Mouse (Mus musculus) brain, adult 2 months (tissue): ENCODE measurements around the gene Gm1113.

ENCODE experiments used
- DNase-seq: peaks from one replicate; pipeline ENCODE4 v3.0.0; 2011; ENCODE audit warnings: low read depth, low spot score

Gm1113 gene

GRCm38 (mm10) chr9:35518169-35518568, at the start of gene Gm1113:
Gene Gm1113 (minus strand): TSS chr9:35518269.
- no peak for DNase-seq

DNA sequence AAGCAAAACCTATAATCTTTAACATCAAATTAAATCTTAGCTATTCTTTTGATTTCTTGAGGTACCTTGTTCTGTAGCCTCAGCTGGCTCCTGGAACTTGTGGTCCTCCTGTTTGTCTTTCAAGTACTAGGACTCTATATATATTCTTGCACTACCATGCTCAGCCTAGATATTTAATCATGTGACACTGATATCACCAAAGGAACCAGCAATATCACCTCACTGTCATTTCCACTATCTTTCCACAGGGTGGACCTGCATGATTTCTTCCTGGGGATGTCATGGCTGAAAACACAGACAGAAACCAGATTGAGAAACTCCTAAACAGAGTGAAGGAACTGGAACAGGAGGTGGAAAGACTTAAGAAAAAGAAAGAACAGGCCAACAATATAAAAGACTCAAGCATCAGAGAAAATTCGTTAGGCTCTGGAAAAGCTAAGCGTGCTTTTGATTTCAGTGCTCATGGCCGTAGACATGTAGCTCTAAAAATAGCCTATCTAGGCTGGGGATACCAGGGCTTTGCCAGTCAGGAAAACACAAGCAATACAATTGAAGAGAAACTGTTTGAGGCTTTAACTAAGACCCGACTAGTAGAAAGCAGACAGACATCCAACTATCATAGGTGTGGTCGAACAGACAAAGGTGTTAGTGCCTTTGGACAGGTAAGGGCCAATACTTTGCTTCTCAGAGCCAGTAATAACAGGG, 46.6 kb upstream of the Gm1113 start:
- DNase-seq = no peak

DNA sequence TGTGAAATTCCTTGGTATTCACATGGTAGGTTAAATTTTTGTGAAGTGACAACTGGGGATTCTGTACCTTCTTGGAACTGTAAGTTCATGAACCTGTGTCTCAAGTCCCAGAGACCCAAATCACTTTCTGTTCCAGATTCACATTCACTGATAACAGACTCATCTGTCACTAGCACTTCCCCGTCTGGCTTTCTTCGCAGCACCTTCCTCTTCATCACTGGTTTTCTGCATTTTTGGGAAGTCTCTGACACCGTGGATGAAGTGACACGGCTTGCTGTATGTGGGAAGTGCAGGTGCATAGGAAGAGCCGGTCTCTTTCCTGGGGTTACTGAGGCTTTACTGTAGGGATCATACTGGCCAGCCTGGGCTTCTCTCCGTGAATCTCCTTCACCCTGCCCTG, 43.5 kb upstream of the Gm1113 start:
- no peak for DNase-seq

GRCm38 (mm10) chr9:35561076-35561475, 43.0 kb upstream of the Gm1113 start:
- DNase-seq = no peak

DNA sequence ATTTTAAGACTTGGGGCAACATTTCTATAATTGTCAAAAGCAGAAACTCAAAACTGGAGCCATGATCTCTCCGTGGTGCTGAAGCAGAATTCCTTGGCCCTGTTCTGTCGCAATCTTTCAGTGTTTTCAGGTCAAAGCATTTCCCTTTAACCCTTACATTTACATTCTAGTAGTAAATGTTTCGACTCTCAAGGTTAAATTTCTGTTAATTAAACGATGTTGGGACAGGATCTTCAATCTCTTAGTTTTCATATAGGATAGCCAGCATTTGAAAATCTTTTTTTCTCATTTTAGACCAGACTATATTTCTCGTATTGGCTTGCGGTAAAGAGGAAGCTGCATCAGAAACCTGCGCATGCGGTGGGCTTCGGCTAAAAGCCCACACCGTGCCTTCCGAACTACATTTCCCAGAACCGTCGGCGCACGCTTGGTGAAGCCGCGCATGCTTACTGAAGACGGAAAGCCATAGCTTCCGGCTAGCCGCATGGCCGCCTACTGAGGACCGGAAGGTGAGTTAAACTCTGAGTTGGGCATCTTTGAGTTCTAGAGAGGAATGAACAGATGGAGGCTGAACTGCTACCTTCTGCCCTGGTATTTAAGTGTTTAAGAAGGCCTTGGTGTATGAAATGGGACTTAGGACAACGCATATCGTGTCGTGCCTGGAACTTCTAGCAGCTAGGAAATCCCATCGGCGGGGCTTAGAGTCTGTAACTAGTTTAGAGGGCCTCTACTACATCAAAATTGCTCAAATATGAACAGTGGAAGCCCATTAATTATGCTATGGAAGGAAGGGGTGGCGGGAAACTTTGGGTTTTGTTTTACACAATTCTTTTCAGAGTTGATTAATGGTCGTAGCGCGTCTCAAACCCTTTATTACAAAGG, 41.2 kb upstream of the Gm1113 start:
- peak; percentile 96 for DNase-seq

DNA sequence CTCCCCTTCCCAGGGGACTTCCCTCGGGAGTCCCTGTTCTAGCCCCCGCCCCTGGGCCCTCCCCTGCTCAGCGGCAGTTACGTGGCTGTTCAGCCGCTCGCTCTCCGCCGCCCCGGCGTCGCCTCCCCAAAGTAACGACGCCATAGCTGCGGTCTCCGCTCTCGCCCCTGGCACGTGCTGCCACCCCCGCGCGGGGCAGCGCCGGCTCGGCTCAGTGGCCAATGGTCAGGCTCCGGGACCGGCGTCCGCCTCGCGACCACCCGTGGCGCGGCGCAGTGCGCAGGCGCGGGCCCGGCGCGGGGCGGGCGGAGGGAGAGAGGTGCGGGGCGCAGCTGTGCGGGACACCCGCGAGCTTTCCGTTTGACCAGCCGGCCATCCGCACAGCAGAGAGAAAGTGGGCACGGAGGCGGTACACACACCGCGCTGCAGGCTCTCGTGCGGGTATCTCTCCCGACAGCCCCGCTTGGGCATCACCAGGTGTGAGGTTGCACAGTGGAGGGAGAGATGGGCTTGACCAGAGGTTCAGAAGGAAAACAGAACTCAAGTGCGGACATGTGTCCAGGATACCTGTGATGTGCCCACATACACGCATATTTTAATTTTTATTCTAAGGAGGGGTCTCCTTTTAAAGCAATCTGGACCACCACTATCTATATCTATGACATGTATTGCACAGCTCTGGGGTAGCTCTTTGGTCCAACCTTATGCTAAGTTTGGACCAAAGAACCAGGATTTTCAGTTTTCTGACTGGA, 40.4 kb upstream of the Gm1113 start, which contains the start of the genes Ddx25 and Pus3:
TSS of gene Ddx25 (minus strand) at position 272 of the 752 bp plus-strand sequence.
TSS of gene Pus3 (plus strand) at position 339 of the 752 bp plus-strand sequence.
- peak; percentile 85 for DNase-seq

GRCm38 (mm10) chr9:35556494-35557102, 38.5 kb upstream of the Gm1113 start:
- no peak for DNase-seq

- DNase-seq = no peak
Measured at GRCm38 (mm10) chr9:35548455-35548854, 30.4 kb upstream of the Gm1113 start.

- DNase-seq = no peak
Measured at GRCm38 (mm10) chr9:35546745-35547144, 28.7 kb upstream of the Gm1113 start.

- DNase-seq = peak; percentile 57
Measured at GRCm38 (mm10) chr9:35545704-35546103, 27.6 kb upstream of the Gm1113 start.

DNA sequence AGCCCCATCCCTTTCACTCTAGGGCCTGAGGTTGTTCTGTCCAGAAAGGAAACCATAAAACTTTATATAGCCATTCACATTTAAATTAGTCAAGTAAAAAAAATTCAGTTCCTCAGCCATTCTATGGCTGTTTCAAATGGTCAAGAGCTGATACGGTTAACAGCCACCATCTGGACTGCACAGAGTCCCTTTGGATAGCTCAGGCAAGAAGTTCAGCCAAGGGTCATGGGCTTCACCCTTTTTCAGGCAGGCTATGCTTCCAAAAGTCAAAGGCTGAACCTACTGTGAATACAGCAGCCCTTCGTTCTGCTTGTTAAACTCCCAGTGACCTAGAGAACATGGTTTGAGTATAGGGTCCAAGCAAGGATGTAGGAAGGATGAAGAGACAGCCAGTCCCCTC, 26.6 kb upstream of the Gm1113 start:
- no peak for DNase-seq

DNA sequence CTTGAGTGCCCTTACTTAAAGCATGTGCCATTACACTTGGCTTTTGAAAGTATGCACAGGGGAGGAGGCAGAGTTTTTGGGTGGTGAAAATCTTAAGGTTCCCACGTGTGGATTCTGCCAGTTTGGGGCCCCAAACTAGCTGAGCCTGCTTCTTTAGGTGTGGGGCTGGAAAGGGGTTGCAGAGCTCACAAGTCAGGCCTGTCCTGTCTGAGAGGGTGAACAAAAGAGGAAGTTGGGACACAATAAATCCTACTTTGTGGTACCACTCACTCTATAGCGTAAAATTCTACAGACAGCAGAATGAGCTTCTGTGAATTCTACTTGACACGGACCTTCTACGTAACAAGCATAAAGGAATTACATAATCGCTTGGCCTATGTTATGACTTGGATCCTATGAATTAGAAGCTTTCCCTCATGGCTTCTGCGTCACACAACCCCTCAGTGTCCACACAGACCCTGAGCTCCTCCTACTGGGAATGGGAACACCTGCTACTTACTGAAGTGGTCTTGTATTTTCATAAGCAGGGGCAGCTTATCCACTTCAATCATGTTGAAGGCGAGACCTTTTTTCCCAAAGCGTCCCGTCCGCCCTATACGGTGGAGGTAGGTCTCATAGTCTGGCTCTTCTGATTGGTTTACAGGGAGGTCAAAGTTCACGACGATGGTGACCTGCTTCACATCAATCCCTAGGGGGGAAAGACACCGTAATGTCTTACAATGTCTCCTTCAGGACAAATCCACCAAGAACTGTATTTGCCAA, 25.2 kb upstream of the Gm1113 start:
- DNase-seq = no peak

GRCm38 (mm10) chr9:35541941-35542340, 23.9 kb upstream of the Gm1113 start:
- no peak for DNase-seq

GRCm38 (mm10) chr9:35541488-35541887, 23.4 kb upstream of the Gm1113 start:
- DNase-seq = peak; percentile 88

DNA sequence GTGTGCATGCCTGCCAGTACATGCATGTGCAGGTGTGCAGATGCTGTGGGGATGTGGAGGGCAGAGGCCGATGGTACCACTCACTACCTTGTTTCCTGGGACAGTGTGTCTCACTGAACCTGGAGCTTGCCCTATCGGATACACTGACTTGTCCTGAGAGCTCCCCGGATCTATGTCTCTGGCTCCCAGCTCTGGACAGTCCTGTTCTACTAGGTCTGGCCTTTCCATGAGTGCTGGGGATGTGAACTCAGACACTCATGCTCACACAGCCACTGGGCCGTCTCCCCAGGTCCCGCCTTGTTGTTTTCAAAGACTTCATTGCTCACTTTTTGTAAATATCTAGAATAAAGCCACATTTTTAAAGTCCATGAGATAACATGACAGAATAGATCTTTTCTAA, 23.0 kb upstream of the Gm1113 start:
- no peak for DNase-seq

- no peak for DNase-seq
Measured at GRCm38 (mm10) chr9:35539001-35539750, 21.1 kb upstream of the Gm1113 start.

DNA sequence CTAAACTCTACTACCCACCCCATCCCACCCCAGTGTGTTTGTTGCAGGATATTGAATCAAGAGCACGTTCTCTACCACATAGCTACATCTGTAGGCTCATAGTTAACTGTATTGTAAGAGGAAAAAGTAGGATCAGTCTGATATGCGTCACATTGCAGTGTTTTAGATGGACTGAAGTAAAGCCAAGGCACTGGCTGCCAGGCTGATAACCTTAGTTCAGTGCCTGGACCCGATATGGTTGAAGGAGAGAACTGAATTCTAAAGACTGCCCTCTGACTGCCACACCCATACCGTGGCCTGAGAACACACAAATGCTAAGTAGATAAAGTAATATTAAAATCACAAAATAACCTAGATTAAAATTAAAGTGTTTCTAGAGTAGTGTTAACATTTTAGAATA, 17.8 kb upstream of the Gm1113 start:
- no peak for DNase-seq

GRCm38 (mm10) chr9:35535110-35535509, 17.0 kb upstream of the Gm1113 start:
- peak; percentile 71 for DNase-seq

- DNase-seq = no peak
Measured at GRCm38 (mm10) chr9:35533266-35533665, 15.2 kb upstream of the Gm1113 start.

GRCm38 (mm10) chr9:35529796-35530195, 11.7 kb upstream of the Gm1113 start:
- no peak for DNase-seq
